Mouse (Mus musculus): ENCODE results near the gene Mmgt1. TPM values are rescaled to one million over a fixed set of nuclear protein-coding genes. Genes with fewer than 3 reads are reported as not detected.

Gene Mmgt1
- 52.1 and 58.7 TPM in 2 replicates for polyA plus RNA-seq (2015; fragmentation: Nextera tagmentation; extraction: Ambion mirVana)

DNA sequence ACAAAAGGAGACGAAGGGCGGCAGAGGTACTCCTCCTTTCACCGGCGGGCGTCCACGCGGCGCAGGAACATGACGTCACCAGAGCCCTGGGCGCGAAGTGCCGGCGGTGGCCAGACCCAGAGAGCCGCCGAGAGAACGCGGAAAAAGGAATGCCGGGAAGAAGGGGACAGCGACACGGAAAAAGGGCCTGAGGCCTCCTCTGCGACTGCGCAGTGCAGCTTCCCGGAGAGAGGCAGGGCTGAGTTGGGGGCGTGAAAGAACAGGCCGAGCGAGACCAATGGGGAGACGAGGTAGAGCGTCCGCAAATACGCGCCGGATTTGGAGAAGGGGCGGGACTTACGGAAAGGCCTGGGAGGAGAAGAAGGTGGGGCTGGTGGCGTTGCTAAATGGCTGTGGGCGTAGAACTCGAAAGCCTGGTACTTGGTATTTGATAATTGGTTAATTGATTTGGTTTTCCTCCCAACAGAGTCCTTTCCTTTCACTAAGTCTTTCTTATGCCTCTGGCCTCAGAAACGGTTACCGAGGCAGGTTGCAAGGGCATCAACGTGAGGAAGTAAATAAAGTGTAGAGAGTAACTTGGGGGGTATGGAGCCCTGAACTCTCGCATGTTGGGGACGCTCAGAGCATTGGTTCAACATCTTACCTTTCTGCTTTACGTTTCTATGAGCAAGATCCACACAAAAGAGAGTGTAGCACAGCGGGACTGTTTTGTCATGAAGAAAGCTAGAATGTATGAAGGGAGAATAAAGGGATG is at the start of gene Mmgt1:
Gene Mmgt1 (minus strand): TSS at position 183 of the 754 bp plus-strand sequence.
- H3K4me1 ChIP-seq (replicated peaks; ENCODE audit: control insufficient read depth, insufficient read depth, low read length) = peaks cover 5% of the 10 kb centered on the region

DNA sequence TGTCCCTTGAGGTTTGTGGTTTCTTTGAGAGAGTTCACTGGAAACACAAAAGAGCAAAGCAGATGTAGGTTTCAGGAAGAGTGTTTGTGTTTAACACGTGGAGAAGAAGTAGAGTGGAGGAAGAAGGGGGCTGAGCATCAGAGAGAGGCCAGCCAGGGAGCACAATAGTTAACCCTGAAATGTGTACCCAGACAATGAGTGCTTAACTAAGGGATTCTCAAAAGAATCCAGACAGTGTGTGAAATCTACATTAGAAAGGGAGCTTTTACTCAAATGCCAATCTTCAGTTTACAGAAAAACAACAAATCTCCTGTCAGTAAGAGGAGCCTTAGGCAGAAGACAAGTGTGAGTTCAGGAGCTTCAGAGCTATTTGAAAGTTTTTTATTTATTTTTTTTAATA is 42.2 kb upstream of the Mmgt1 start:
- 11% methylated on average over 1 of the region's 1 CpGs for WGBS
- Histone ChIP-seq H3K9ac (replicated peaks; ENCODE audit: low read depth, low read length) (no peak overlapping the region), H3K27ac (ENCODE audit: low read length) (no peak overlapping the region), H3K4me1 (replicated peaks; ENCODE audit: control insufficient read depth, insufficient read depth, low read length) (no peaks in the 10 kb centered on the region), H3K4me3 (replicated peaks; ENCODE audit: low read length) (no peak overlapping the region), H3K27me3 (replicated peaks; ENCODE audit: control insufficient read depth, insufficient read depth, low read length) (no peaks in the 10 kb centered on the region), H3K9me3 (ENCODE audit: control insufficient read depth, low read length) (no peaks in the 10 kb centered on the region), H3K36me3 (ENCODE audit: control insufficient read depth, insufficient read depth) (no peaks in the 10 kb centered on the region), H3K4me2 (ENCODE audit: low read length) (no peak overlapping the region)
- ATAC-seq = no peak

More for the DNA sequence above, at the start of gene Mmgt1:
- peak within 1 kb of the TSS; percentile 74 for H3K9ac ChIP-seq (replicated peaks; ENCODE audit: low read depth, low read length)
- peak; percentile 99 for ATAC-seq
- no peaks in the 10 kb centered on the region; the same call in 1 of the 2 replicates for H3K36me3 ChIP-seq (ENCODE audit: control insufficient read depth, insufficient read depth)
- no peaks in the 10 kb centered on the region for H3K9me3 ChIP-seq (ENCODE audit: control insufficient read depth, low read length)
- WGBS = 20% methylated on average over 44 of the region's 44 CpGs
- peak within 1 kb of the TSS; percentile 55 for H3K4me2 ChIP-seq (ENCODE audit: low read length)
- peak within 1 kb of the TSS; percentile 78 for H3K27ac ChIP-seq (ENCODE audit: low read length)
- peak within 1 kb of the TSS; percentile 73 for H3K4me3 ChIP-seq (replicated peaks; ENCODE audit: low read length)
- no peaks in the 10 kb centered on the region for H3K27me3 ChIP-seq (replicated peaks; ENCODE audit: control insufficient read depth, insufficient read depth, low read length)

DNA sequence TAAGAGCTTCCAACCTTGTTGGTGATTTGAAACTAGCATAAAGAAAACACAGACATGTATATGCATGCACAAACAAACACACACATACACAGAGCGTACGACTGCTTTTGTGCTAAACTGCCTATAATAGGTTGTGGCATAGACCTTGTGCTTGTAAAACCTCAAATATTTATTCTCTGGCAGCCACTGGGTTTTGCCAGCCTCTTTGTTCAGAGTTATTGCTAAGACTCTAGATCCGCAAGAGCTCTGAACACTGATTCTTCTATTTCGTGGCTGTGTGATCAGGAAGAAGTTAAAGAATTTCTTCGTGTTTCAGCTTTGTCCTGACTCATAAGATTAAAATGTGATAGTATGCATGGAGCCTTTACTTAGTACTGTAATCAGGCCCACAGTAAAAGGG is 38.3 kb upstream of the Mmgt1 start:
- Histone ChIP-seq H3K36me3 (ENCODE audit: control insufficient read depth, insufficient read depth) (no peaks in the 10 kb centered on the region; the same call in 1 of the 2 replicates), H3K4me1 (replicated peaks; ENCODE audit: control insufficient read depth, insufficient read depth, low read length) (no peaks in the 10 kb centered on the region), H3K4me3 (replicated peaks; ENCODE audit: low read length) (no peak overlapping the region), H3K27ac (ENCODE audit: low read length) (no peak overlapping the region), H3K9me3 (ENCODE audit: control insufficient read depth, low read length) (no peaks in the 10 kb centered on the region), H3K9ac (replicated peaks; ENCODE audit: low read depth, low read length) (no peak overlapping the region), H3K27me3 (replicated peaks; ENCODE audit: control insufficient read depth, insufficient read depth, low read length) (no peaks in the 10 kb centered on the region), H3K4me2 (ENCODE audit: low read length) (no peak overlapping the region)
- WGBS = 90% methylated on average over 5 of the region's 5 CpGs
- no peak for ATAC-seq

DNA sequence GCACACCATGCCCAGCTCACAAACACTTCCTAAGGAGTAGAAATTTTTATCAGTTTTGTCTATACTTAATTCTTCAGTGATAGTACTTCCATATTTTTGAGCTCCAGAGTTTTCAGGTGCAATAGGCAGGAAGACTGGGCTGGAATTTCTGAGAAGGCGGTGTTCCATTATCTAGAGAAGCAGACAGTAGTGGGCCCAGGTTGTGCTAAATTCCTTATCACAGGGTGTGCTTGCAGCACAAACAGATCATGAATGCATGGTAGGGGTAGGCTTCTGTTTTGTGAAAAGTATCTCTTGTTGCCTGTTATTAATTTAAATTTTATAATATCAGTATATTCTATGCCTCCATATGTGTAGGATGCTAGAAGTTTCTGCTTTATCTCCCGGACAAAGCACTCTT is 17.4 kb upstream of the Mmgt1 start:
- H3K4me2 ChIP-seq (ENCODE audit: low read length) = no peak overlapping the region
- no peak overlapping the region for H3K4me3 ChIP-seq (replicated peaks; ENCODE audit: low read length)
- H3K4me1 ChIP-seq (replicated peaks; ENCODE audit: control insufficient read depth, insufficient read depth, low read length) = peaks cover 6% of the 10 kb centered on the region
- WGBS = 98% methylated on average over 2 of the region's 2 CpGs
- no peaks in the 10 kb centered on the region for H3K27me3 ChIP-seq (replicated peaks; ENCODE audit: control insufficient read depth, insufficient read depth, low read length)
- H3K9me3 ChIP-seq (ENCODE audit: control insufficient read depth, low read length) = no peaks in the 10 kb centered on the region
- no peak overlapping the region for H3K9ac ChIP-seq (replicated peaks; ENCODE audit: low read depth, low read length)
- H3K36me3 ChIP-seq (ENCODE audit: control insufficient read depth, insufficient read depth) = no peaks in the 10 kb centered on the region
- ATAC-seq = no peak
- no peak overlapping the region for H3K27ac ChIP-seq (ENCODE audit: low read length)

DNA sequence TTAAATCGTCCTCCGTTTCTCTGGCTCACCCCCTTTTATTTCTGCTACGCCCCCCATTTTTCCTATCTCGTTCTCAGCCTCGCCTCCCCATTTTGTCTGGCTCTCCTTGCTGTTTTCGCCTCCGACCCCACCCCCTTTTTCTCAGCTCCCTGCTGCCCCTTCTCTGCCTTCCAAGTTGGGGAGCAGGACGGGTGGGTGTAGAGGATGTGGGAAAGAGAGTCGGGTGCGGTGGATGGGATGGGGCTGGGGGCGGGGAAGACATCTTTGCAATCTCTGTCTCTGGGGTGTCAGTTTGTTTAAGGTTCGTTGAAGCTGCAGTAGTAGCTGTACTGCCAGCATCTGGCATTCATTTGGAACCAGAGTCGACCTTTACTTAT is 12.4 kb upstream of the Mmgt1 start:
- H3K4me1 ChIP-seq (replicated peaks; ENCODE audit: control insufficient read depth, insufficient read depth, low read length) = peaks cover 6% of the 10 kb centered on the region
- 20% methylated on average over 13 of the region's 13 CpGs for WGBS
- no peaks in the 10 kb centered on the region for H3K36me3 ChIP-seq (ENCODE audit: control insufficient read depth, insufficient read depth)
- H3K27ac ChIP-seq (ENCODE audit: low read length) = peak overlapping the region; percentile 70; the same call in 1 of the 2 replicates
- peak overlapping the region; percentile 66 for H3K9ac ChIP-seq (replicated peaks; ENCODE audit: low read depth, low read length)
- peak; percentile 54 for ATAC-seq
- H3K27me3 ChIP-seq (replicated peaks; ENCODE audit: control insufficient read depth, insufficient read depth, low read length) = no peaks in the 10 kb centered on the region
- H3K4me3 ChIP-seq (replicated peaks; ENCODE audit: low read length) = peak overlapping the region; percentile 51
- H3K4me2 ChIP-seq (ENCODE audit: low read length) = peak overlapping the region; percentile 58
- H3K9me3 ChIP-seq (ENCODE audit: control insufficient read depth, low read length) = no peaks in the 10 kb centered on the region

DNA sequence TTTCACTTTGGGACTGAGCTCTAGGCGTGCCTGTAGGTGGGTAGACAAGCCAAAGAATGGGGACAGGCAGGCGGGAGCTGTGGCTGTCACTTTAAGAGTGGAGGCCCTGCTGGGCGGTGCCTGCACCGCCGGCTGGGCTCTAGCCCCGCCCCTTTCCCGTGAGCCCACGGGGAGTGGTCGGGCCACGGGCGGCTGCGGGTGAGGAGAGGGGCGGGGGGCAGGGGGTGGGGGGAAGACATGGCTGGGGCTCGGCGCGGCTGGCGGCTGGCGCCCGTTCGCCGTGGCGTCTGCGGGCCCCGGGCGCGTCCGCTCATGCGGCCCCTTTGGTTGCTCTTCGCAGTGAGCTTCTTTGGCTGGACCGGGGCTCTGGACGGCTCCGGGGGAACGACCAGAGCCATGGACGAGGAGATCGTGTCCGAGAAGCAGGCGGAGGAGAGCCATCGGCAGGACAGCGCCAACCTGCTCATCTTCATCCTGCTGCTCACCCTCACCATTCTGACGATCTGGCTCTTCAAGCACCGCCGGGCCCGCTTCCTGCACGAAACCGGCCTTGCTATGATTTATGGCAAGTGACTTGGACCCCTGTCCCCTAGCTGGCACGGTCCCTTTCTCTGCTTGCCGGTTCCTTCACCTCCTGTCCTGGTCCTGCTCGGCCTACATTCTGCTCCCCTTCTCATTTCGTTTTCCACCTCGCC is 11.9 kb upstream of the Mmgt1 start, which contains the start of gene Slc9a6:
Gene Slc9a6 (plus strand): TSS at position 135 of the 695 bp plus-strand sequence.
- peaks cover 6% of the 10 kb centered on the region for H3K4me1 ChIP-seq (replicated peaks; ENCODE audit: control insufficient read depth, insufficient read depth, low read length)
- H3K4me3 ChIP-seq (replicated peaks; ENCODE audit: low read length) = peak within 1 kb of the TSS; percentile 51
- no peaks in the 10 kb centered on the region for H3K9me3 ChIP-seq (ENCODE audit: control insufficient read depth, low read length)
- peak within 1 kb of the TSS; percentile 58 for H3K4me2 ChIP-seq (ENCODE audit: low read length)
- ATAC-seq = peak; percentile 98
- no peaks in the 10 kb centered on the region for H3K27me3 ChIP-seq (replicated peaks; ENCODE audit: control insufficient read depth, insufficient read depth, low read length)
- 21% methylated on average over 31 of the region's 50 CpGs for WGBS
- peak within 1 kb of the TSS; percentile 70 for H3K27ac ChIP-seq (ENCODE audit: low read length)
- H3K36me3 ChIP-seq (ENCODE audit: control insufficient read depth, insufficient read depth) = no peaks in the 10 kb centered on the region
- H3K9ac ChIP-seq (replicated peaks; ENCODE audit: low read depth, low read length) = peak within 1 kb of the TSS; percentile 66

DNA sequence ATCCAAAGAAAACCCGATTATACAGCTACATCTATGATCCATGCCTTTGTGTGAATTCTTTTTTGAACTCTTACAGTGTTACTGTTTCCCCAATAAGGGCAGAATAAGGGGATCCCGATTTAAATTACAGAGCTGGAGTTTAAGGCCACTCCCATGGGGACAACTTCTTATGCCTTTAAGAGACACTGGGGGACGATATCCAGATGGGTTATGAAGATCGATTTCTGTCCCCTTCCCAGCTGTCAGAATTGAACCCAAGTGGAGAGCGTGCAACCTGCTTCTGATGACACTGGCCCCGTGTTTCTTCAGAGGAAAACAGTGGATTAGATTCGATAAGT is 11.4 kb upstream of the Mmgt1 start:
- peaks cover 6% of the 10 kb centered on the region for H3K4me1 ChIP-seq (replicated peaks; ENCODE audit: control insufficient read depth, insufficient read depth, low read length)
- peak overlapping the region; percentile 51 for H3K4me3 ChIP-seq (replicated peaks; ENCODE audit: low read length)
- H3K4me2 ChIP-seq (ENCODE audit: low read length) = peak overlapping the region; percentile 26
- no peak overlapping the region for H3K27ac ChIP-seq (ENCODE audit: low read length)
- H3K9me3 ChIP-seq (ENCODE audit: control insufficient read depth, low read length) = no peaks in the 10 kb centered on the region
- no peak; the same call in 1 of the 2 replicates for ATAC-seq
- H3K27me3 ChIP-seq (replicated peaks; ENCODE audit: control insufficient read depth, insufficient read depth, low read length) = no peaks in the 10 kb centered on the region
- 24% methylated on average over 7 of the region's 7 CpGs for WGBS
- H3K9ac ChIP-seq (replicated peaks; ENCODE audit: low read depth, low read length) = peak overlapping the region; percentile 66; the same call in 1 of the 2 replicates
- no peaks in the 10 kb centered on the region for H3K36me3 ChIP-seq (ENCODE audit: control insufficient read depth, insufficient read depth)

DNA sequence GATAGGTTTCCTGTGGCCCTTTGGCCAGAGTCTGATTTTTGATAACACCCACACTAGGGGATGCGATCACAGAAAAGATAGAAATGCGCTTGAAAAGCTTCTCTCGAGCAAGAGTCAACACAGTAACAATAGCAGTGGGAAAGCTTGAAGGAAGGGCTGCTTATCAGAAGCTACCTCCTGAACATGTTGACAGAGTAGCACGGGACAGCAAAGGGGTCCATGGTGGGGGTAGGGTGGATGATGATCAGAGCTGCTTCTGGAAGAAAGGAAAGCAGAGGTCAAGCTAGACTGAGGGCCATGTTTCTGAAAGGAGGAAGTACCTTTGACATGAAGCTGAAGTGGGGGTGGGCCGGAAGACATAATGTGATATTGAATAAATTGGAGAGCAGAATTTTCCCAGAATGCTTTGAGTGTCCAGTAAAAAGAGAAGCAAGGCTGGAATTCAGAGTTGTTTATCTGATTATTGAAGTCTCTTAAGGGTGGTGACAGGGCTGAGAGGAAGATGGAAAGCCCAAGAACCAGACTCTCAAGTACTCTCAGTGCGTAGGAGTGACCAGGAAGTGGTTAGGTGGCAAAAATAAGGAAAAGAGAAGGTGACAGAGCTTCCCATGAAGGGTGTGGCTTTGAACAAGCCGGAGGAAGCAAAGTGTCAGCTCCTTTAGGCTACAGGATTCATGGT is 9.3 kb upstream of the Mmgt1 start:
- H3K27ac ChIP-seq (ENCODE audit: low read length) = no peak overlapping the region
- no peak for ATAC-seq
- H3K4me1 ChIP-seq (replicated peaks; ENCODE audit: control insufficient read depth, insufficient read depth, low read length) = peaks cover 6% of the 10 kb centered on the region
- no peak overlapping the region for H3K9ac ChIP-seq (replicated peaks; ENCODE audit: low read depth, low read length)
- H3K27me3 ChIP-seq (replicated peaks; ENCODE audit: control insufficient read depth, insufficient read depth, low read length) = no peaks in the 10 kb centered on the region
- H3K4me3 ChIP-seq (replicated peaks; ENCODE audit: low read length) = no peak overlapping the region
- no peak overlapping the region for H3K4me2 ChIP-seq (ENCODE audit: low read length)
- 85% methylated on average over 7 of the region's 7 CpGs for WGBS
- no peaks in the 10 kb centered on the region for H3K36me3 ChIP-seq (ENCODE audit: control insufficient read depth, insufficient read depth)
- H3K9me3 ChIP-seq (ENCODE audit: control insufficient read depth, low read length) = no peaks in the 10 kb centered on the region

DNA sequence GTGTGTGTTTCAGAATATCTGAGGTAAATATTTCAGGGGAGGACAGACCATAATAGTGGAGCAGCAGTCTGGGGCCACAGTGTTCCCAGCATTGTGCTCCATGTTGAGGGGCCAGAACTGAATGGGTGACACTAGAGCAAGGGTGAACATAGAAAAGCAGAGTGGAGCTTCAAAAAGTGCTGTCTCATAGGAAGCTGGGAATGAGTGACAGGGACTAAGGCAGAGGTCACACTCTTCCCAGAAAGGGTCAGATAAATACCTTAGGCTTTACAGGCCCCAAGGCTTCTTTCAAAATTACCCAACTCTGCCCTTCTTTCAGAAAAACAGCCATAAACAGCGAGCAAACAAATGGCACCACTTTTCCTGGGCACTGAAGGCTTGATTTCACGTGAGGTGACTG is 8.7 kb upstream of the Mmgt1 start:
- ATAC-seq = no peak
- H3K9me3 ChIP-seq (ENCODE audit: control insufficient read depth, low read length) = no peaks in the 10 kb centered on the region
- 60% methylated on average over 2 of the region's 2 CpGs for WGBS
- peaks cover 6% of the 10 kb centered on the region for H3K4me1 ChIP-seq (replicated peaks; ENCODE audit: control insufficient read depth, insufficient read depth, low read length)
- no peak overlapping the region for H3K27ac ChIP-seq (ENCODE audit: low read length)
- H3K36me3 ChIP-seq (ENCODE audit: control insufficient read depth, insufficient read depth) = no peaks in the 10 kb centered on the region
- no peak overlapping the region for H3K4me2 ChIP-seq (ENCODE audit: low read length)
- no peak overlapping the region for H3K4me3 ChIP-seq (replicated peaks; ENCODE audit: low read length)
- no peaks in the 10 kb centered on the region for H3K27me3 ChIP-seq (replicated peaks; ENCODE audit: control insufficient read depth, insufficient read depth, low read length)
- no peak overlapping the region for H3K9ac ChIP-seq (replicated peaks; ENCODE audit: low read depth, low read length)
